27 mouse cellular contexts compared by ENCODE assay signal in the genomic region with DNA sequence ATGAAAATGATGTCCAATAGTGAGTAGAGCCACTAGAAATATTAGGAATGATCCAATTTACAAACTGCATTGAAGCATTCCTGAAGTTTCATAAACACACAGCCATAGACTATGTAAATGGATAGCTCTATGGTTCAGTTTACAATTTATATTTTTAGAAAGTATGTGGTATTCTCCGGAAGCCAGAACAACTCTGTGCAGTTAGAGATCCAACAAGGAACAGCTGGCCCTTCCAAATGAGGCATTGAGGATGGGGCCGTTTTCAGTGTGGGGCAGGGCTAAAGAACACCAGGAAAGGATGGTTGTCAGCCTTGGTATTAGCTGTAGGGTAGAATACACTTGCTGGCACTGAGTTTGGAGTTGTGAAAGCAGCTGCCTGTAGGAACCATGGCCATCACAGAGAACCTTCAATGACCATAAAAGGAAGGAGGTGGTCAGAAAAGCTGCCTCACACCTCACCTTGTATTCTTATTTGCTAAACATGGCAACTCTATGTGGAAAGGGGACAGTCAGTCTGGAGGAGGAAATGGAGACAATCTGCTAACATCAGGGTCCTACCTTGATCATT. TPM values are rescaled to one million over a fixed set of nuclear protein-coding genes. Genes with fewer than 3 reads are reported as not detected.
DNase-seq lines count a peak whose midpoint lies in the region; ATAC-seq and TF ChIP-seq lines count a peak whose summit lies in the region.
"Had no signal": no experiment of that assay in that cellular context is flagged by ENCODE, and none has a peak within 500 bp of the region (broad histone marks: within the 10 kb centered on the region; RNA-seq: fewer than 3 reads in every experiment).

No protein-coding gene starts in this region.

- H3K9ac ChIP-seq in intestine, embryonic 15.5 days: no peak overlapping the region
- no peak overlapping the region for H3K9ac ChIP-seq in intestine, postnatal 0 days (ENCODE audit: low read depth, low read length)
- H3K9ac ChIP-seq in lung, embryonic 14.5 days: no peak overlapping the region
- no peak overlapping the region for H3K9ac ChIP-seq in midbrain, embryonic 11.5 days (ENCODE audit: low read length)
- no peak overlapping the region for H3K9ac ChIP-seq in midbrain, postnatal 0 days (replicated peaks; ENCODE audit: low read length, poor library complexity, severe bottlenecking)
- H3K9ac ChIP-seq: embryonic facial prominence, embryonic 15.5 days; forebrain, postnatal 0 days; heart, embryonic 12.5 days; heart, embryonic 15.5 days; hindbrain, embryonic 14.5 days had no signal

- WGBS in intestine, embryonic 15.5 days: 58% methylated on average over 2 of the region's 2 CpGs
- 62% methylated on average over 2 of the region's 2 CpGs for WGBS in intestine, postnatal 0 days
- whole genome bisulfite sequencing in lung, embryonic 14.5 days: 47% methylated on average over 2 of the region's 2 CpGs
- 87% methylated on average over 2 of the region's 2 CpGs for WGBS in midbrain, embryonic 11.5 days
- 88% methylated on average over 2 of the region's 2 CpGs for WGBS in midbrain, postnatal 0 days

- no peaks in the 10 kb centered on the region for H3K36me3 ChIP-seq in intestine, embryonic 15.5 days
- H3K36me3 ChIP-seq in intestine, postnatal 0 days (ENCODE audit: control insufficient read depth, insufficient read depth): no peaks in the 10 kb centered on the region
- H3K36me3 ChIP-seq in lung, embryonic 14.5 days (ENCODE audit: insufficient read depth): no peaks in the 10 kb centered on the region
- H3K36me3 ChIP-seq in midbrain, embryonic 11.5 days (ENCODE audit: control insufficient read depth, insufficient read depth, low read length): no peaks in the 10 kb centered on the region
- H3K36me3 ChIP-seq in midbrain, postnatal 0 days (ENCODE audit: insufficient read depth, low read length): no peaks in the 10 kb centered on the region
- H3K36me3 ChIP-seq: embryonic facial prominence, embryonic 15.5 days; heart, embryonic 12.5 days; heart, embryonic 15.5 days had no signal

- no peaks in the 10 kb centered on the region for H3K4me1 ChIP-seq in intestine, embryonic 15.5 days (replicated peaks)
- no peaks in the 10 kb centered on the region for H3K4me1 ChIP-seq in intestine, postnatal 0 days (replicated peaks; ENCODE audit: control insufficient read depth, insufficient read depth, low read length)
- H3K4me1 ChIP-seq in lung, embryonic 14.5 days (ENCODE audit: insufficient read depth): no peaks in the 10 kb centered on the region
- H3K4me1 ChIP-seq in midbrain, embryonic 11.5 days (ENCODE audit: control insufficient read depth, insufficient read depth, low read length): no peaks in the 10 kb centered on the region
- no peaks in the 10 kb centered on the region for H3K4me1 ChIP-seq in midbrain, postnatal 0 days (ENCODE audit: insufficient read depth, low read length)
- H3K4me1 ChIP-seq: heart, embryonic 12.5 days; heart, embryonic 15.5 days had no signal

- H3K9me3 ChIP-seq in intestine, embryonic 15.5 days: no peaks in the 10 kb centered on the region
- no peaks in the 10 kb centered on the region for H3K9me3 ChIP-seq in intestine, postnatal 0 days (ENCODE audit: control insufficient read depth)
- H3K9me3 ChIP-seq in lung, embryonic 14.5 days (ENCODE audit: low read depth, low read length): no peaks in the 10 kb centered on the region
- no peaks in the 10 kb centered on the region for H3K9me3 ChIP-seq in midbrain, embryonic 11.5 days (ENCODE audit: control insufficient read depth, low read length)
- H3K9me3 ChIP-seq in midbrain, postnatal 0 days (ENCODE audit: low read length): no peaks in the 10 kb centered on the region
- H3K9me3 ChIP-seq: embryonic facial prominence, embryonic 15.5 days; heart, embryonic 12.5 days; heart, embryonic 15.5 days had no signal

- no peak overlapping the region for H3K4me3 ChIP-seq in intestine, embryonic 15.5 days (replicated peaks)
- H3K4me3 ChIP-seq in intestine, postnatal 0 days (ENCODE audit: low read depth, low read length): no peak overlapping the region
- H3K4me3 ChIP-seq in lung, embryonic 14.5 days (ENCODE audit: low read depth, low read length): no peak overlapping the region
- H3K4me3 ChIP-seq in midbrain, embryonic 11.5 days (ENCODE audit: low read depth, low read length): no peak overlapping the region
- H3K4me3 ChIP-seq in midbrain, postnatal 0 days (ENCODE audit: low read depth, low read length): no peak overlapping the region
- H3K4me3 ChIP-seq: embryonic facial prominence, embryonic 15.5 days; gastrocnemius, adult 2 months; heart, embryonic 12.5 days; heart, embryonic 15.5 days had no signal

- H3K27me3 ChIP-seq in intestine, embryonic 15.5 days (replicated peaks): no peaks in the 10 kb centered on the region
- no peaks in the 10 kb centered on the region for H3K27me3 ChIP-seq in intestine, postnatal 0 days (replicated peaks; ENCODE audit: control insufficient read depth, insufficient read depth, low read length)
- H3K27me3 ChIP-seq in lung, embryonic 14.5 days (ENCODE audit: insufficient read depth, low read length): no peaks in the 10 kb centered on the region
- no peaks in the 10 kb centered on the region for H3K27me3 ChIP-seq in midbrain, embryonic 11.5 days (ENCODE audit: control insufficient read depth, insufficient read depth, low read length)
- no peaks in the 10 kb centered on the region for H3K27me3 ChIP-seq in midbrain, postnatal 0 days (ENCODE audit: insufficient read depth, low read length)
- H3K27me3 ChIP-seq: embryonic facial prominence, embryonic 15.5 days; heart, embryonic 12.5 days; heart, embryonic 15.5 days had no signal

- H3K27ac ChIP-seq in intestine, embryonic 15.5 days: 0 out of 2 replicates have a peak overlapping the region, but pooled peaks have one; percentile 3
- H3K27ac ChIP-seq in intestine, postnatal 0 days (ENCODE audit: low read depth, low read length): no peak overlapping the region
- H3K27ac ChIP-seq in lung, embryonic 14.5 days (ENCODE audit: low read depth): no peak overlapping the region
- H3K27ac ChIP-seq in midbrain, embryonic 11.5 days (ENCODE audit: low read depth, low read length): no peak overlapping the region
- H3K27ac ChIP-seq in midbrain, postnatal 0 days (ENCODE audit: low read depth, low read length): no peak overlapping the region
- H3K27ac ChIP-seq: embryonic facial prominence, embryonic 15.5 days; gastrocnemius, adult 2 months; heart, embryonic 15.5 days; hindbrain, embryonic 14.5 days; hindbrain, postnatal 0 days had no signal

- no peak for ATAC-seq in intestine, embryonic 15.5 days
- no peak for ATAC-seq in intestine, postnatal 0 days
- no peak for ATAC-seq in lung, embryonic 14.5 days (ENCODE audit: insufficient read depth)
- no peak for ATAC-seq in midbrain, embryonic 11.5 days (ENCODE audit: low FRiP score)
- no peak for ATAC-seq in midbrain, postnatal 0 days (ENCODE audit: low FRiP score)
- ATAC-seq: CD4-positive, CD25-positive, alpha-beta regulatory T cell, adult 4 months; forebrain, embryonic 14.5 days; forebrain, postnatal 0 days; hindbrain, postnatal 0 days had no signal

- TF ChIP-seq CTCF in intestine, postnatal 0 days (IDR thresholded peaks at IDR 0.05; ENCODE audit: low read depth): no peak
- TF ChIP-seq CTCF in lung, embryonic 14.5 days (IDR thresholded peaks at IDR 0.05; ENCODE audit: low read depth): no peak
- no peak for TF ChIP-seq CTCF in midbrain, postnatal 0 days (IDR thresholded peaks at IDR 0.05)

- peak; percentile 33 for DNase-seq in lung, embryonic 14.5 days
- no peak for DNase-seq in lung, postnatal 4 days
- peak; percentile 17 for DNase-seq in midbrain, embryonic 11.5 days (ENCODE audit: low spot score, missing footprints)
- no peak for DNase-seq in midbrain, postnatal 0 days (ENCODE audit: low spot score)
- no peak for DNase-seq in cerebellum, postnatal 25 days
- DNase-seq: adrenal gland, adult 2 months; adrenal gland, postnatal 14 days; cerebellum, adult 11 months; cerebellum, adult 2 months; cerebellum, adult 9-11 months; cerebellum, postnatal 36 days; embryo, embryonic 11 days; forebrain, postnatal 0 days; gastrocnemius, adult 2 months; gastrocnemius, postnatal 14 days; heart, adult 18-20 months; heart, postnatal 10 days; heart, postnatal 4 days had no signal

- no peak overlapping the region for H3K4me2 ChIP-seq in intestine, embryonic 15.5 days (replicated peaks)
- H3K4me2 ChIP-seq in intestine, postnatal 0 days (replicated peaks; ENCODE audit: low read depth): no peak overlapping the region
- H3K4me2 ChIP-seq in lung, embryonic 14.5 days: no peak overlapping the region
- H3K4me2 ChIP-seq in midbrain, embryonic 11.5 days: no peak overlapping the region
- H3K4me2 ChIP-seq in midbrain, postnatal 0 days (ENCODE audit: low read depth, low read length, poor library complexity, severe bottlenecking): no peak overlapping the region
- H3K4me2 ChIP-seq: embryonic facial prominence, embryonic 15.5 days; heart, embryonic 12.5 days; heart, embryonic 15.5 days; hindbrain, embryonic 14.5 days had no signal

RNA-seq across cellular contexts. Expression of a gene that starts 57.4 kb away (rescaled TPM):
- 19.8 and 24.1 TPM in 2 replicates for polyA plus RNA-seq in intestine, embryonic 15.5 days (2015; fragmentation: Nextera tagmentation; extraction: Ambion mirVana)
- polyA plus RNA-seq in intestine, postnatal 0 days (2015; fragmentation: Nextera tagmentation; extraction: Ambion mirVana): 8.5 and 10.1 TPM in 2 replicates
- 28.8 and 31.0 TPM in 2 replicates for polyA plus RNA-seq in lung, embryonic 14.5 days (2014; fragmentation: Nextera tagmentation; extraction: Ambion mirVana)
- 6.2 and 6.7 TPM in 2 replicates for polyA plus RNA-seq in midbrain, embryonic 11.5 days (2014; fragmentation: Nextera tagmentation; extraction: Ambion mirVana)
- 7.3 and 8.0 TPM in 2 replicates for total RNA-seq in midbrain, postnatal 0 days (2014; rRNA removed)
- 2.3 and 2.7 TPM in 2 replicates for polyA plus RNA-seq in midbrain, postnatal 0 days (2015; fragmentation: Nextera tagmentation; extraction: Ambion mirVana)

Comparison
In these comparisons a context has a peak if more than half of its experiments do, and no peak if none do; other contexts are left out.
1. DNase-seq: peak in lung, embryonic 14.5 days (single experiment) and midbrain, embryonic 11.5 days (single experiment); none in lung, postnatal 4 days (0 of 2), midbrain, postnatal 0 days (single experiment) and cerebellum, postnatal 25 days (0 of 2).